Mouse (Mus musculus): Measurements from ENCODE around the gene Gmnn.

DNA sequence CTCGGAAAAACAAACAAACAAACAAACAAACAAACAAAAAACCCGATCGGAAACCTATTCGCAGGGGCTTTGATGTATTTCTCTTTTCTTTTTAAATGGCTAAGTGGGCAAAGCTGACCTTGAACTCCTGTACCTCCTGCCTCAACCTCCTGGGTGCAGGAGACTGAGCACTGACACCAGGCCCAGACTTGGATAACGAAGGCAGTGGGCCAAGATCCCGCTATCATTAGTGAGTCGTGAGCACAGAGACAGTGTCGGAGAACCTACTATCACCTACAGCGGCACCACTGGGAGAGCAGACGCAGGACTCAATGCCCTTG lies 680 bp downstream of the Gmnn start:
- TF ChIP-seq EP300 (IDR thresholded peaks at IDR 0.05; ENCODE audit: low read depth in 1 of 2, low read length in 2 of 2) = no peak
- no peak for TF ChIP-seq MYC (IDR thresholded peaks at IDR 0.05; ENCODE audit: low read depth, low read length)
- TF ChIP-seq MAX (IDR thresholded peaks at IDR 0.05; ENCODE audit: low read length) = no peak
- TF ChIP-seq ETS1 (IDR thresholded peaks at IDR 0.05; ENCODE audit: low read depth, low read length) = no peak
- no peak for TF ChIP-seq CTCF (IDR thresholded peaks at IDR 0.05 in 2 of 3, conservative IDR thresholded peaks at IDR 0.05 in 1 of 3; ENCODE audit: control insufficient read depth in 1 of 3, insufficient read depth in 1 of 3, low read depth in 2 of 3, low read length in 3 of 3, poor library complexity in 1 of 3, severe bottlenecking in 1 of 3)
- no peak for TF ChIP-seq MAFK (IDR thresholded peaks at IDR 0.05; ENCODE audit: borderline replicate concordance, low read depth, low read length)
- TF ChIP-seq USF1 (IDR thresholded peaks at IDR 0.05; ENCODE audit: low read depth, low read length) = no peak
- no peak; a peak in 1 of 4 replicates for TF ChIP-seq POLR2A (IDR thresholded peaks at IDR 0.05; ENCODE audit: control insufficient read depth in 1 of 2, insufficient read depth in 1 of 2, low read depth in 1 of 2, low read length in 2 of 2, poor library complexity in 1 of 2)
- TF ChIP-seq ZMIZ1 (IDR thresholded peaks at IDR 0.05; ENCODE audit: low read depth, low read length) = no peak
- no peak for TF ChIP-seq ZC3H11A (IDR thresholded peaks at IDR 0.05; ENCODE audit: low read depth, low read length)
- TF ChIP-seq SIN3A (IDR thresholded peaks at IDR 0.05; ENCODE audit: low read length) = peak; percentile 48; the same call in 1 of the 2 replicates
- no peak for TF ChIP-seq ELF1 (IDR thresholded peaks at IDR 0.05; ENCODE audit: low read depth, low read length)
- no peak for TF ChIP-seq BHLHE40 (IDR thresholded peaks at IDR 0.05; ENCODE audit: borderline replicate concordance, low read depth, low read length)
